Mouse (Mus musculus): ENCODE results near the gene Snx9. TPM values are rescaled to one million over a fixed set of nuclear protein-coding genes. Genes with fewer than 3 reads are reported as not detected.

The Snx9 gene
- polyA plus RNA-seq, 1 experiment from 2014 or later: 5.9 TPM

DNA sequence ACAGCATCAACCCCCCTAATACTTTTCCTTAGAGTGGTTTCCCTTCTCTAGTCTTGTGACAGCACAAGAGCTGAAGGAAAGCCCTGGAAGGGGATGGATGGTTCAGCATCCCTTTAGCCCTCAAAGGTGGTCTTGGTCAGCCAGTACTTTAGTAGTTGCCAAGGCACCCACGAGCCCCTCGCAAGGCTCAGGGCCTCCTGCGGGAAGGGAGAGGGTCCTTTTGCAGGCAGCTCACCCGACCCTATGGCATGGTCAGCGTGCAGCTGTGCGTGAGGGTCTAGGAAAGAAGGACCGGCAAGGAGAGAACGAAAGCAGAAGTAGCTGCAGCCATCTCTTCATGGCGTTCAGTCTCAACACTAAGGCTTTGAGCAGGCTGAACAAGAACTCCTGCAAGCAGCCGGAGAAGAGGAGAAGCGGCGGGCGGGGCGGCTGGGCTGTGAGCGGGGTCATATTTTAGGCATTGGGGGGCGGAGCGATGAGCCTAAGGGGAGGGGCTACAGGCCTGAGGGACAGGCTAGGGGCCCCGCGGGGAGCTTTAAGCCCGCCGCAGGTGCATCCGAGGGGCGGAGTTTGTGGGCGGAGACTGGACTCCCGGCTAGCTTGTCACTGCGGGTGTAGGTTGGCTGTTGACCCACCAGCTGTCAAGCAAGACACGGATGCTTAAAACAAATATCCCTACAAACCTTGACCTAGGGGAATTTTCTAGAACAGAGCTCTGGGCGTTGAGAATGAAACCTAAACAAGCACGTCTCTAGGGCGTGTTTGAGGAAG is 93.6 kb downstream of the Snx9 start:
- H3K9me3 ChIP-seq (replicated peaks; ENCODE audit: control insufficient read depth, low read length, poor library complexity, severe bottlenecking): no peaks in the 10 kb centered on the region
- H3K27me3 ChIP-seq (ENCODE audit: control insufficient read depth, insufficient read depth, low read depth, low read length): no peaks in the 10 kb centered on the region; the same call in 1 of the 2 replicates
- H3K9ac ChIP-seq (ENCODE audit: low read depth, low read length): peak overlapping the region; percentile 12; the same call in 1 of the 2 replicates
- H3K27ac ChIP-seq (ENCODE audit: low read length): no peak overlapping the region
- H3K4me2 ChIP-seq (ENCODE audit: low read length): peak overlapping the region; percentile 71
- 1% methylated on average over 30 of the region's 30 CpGs for WGBS
- H3K4me1 ChIP-seq (ENCODE audit: control insufficient read depth, insufficient read depth, low read length): peaks cover 2% of the 10 kb centered on the region; the same call in 1 of the 2 replicates
- no peaks in the 10 kb centered on the region for H3K36me3 ChIP-seq (ENCODE audit: control insufficient read depth, insufficient read depth, low read length)
- H3K4me3 ChIP-seq (ENCODE audit: low read depth, low read length): peak overlapping the region; percentile 39
- peak; percentile 80 for ATAC-seq

DNA sequence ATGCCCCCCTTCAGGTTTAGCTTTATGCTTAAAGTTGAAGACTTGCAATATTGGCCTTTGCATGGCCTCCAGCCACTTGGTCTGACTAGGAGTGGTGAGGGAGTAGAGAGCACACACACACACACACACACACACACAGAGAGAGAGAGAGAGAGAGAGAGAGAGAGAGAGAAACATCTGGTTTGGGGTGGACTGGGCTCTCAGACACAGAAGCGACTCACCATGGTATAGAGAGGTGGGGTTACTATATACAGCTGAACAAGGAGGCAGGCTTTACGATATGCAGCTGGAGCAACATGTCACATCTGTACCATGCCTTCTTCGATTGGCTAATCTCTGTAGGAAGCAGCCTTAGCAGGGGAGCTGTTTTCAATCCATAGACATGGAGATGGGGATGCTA is 94.6 kb downstream of the Snx9 start:
- no peaks in the 10 kb centered on the region for H3K36me3 ChIP-seq (ENCODE audit: control insufficient read depth, insufficient read depth, low read length)
- WGBS: 52% methylated on average over 3 of the region's 3 CpGs
- peaks cover 3% of the 10 kb centered on the region; the same call in 1 of the 2 replicates for H3K4me1 ChIP-seq (ENCODE audit: control insufficient read depth, insufficient read depth, low read length)
- no peak for ATAC-seq
- H3K27ac ChIP-seq (ENCODE audit: low read length): no peak overlapping the region
- no peaks in the 10 kb centered on the region for H3K9me3 ChIP-seq (replicated peaks; ENCODE audit: control insufficient read depth, low read length, poor library complexity, severe bottlenecking)
- H3K9ac ChIP-seq (ENCODE audit: low read depth, low read length): no peak overlapping the region
- 0 out of 2 replicates have a peak overlapping the region, but pooled peaks have one; percentile 71 for H3K4me2 ChIP-seq (ENCODE audit: low read length)
- peaks cover 5% of the 10 kb centered on the region; the same call in 1 of the 2 replicates for H3K27me3 ChIP-seq (ENCODE audit: control insufficient read depth, insufficient read depth, low read depth, low read length)
- no peak overlapping the region for H3K4me3 ChIP-seq (ENCODE audit: low read depth, low read length)

DNA sequence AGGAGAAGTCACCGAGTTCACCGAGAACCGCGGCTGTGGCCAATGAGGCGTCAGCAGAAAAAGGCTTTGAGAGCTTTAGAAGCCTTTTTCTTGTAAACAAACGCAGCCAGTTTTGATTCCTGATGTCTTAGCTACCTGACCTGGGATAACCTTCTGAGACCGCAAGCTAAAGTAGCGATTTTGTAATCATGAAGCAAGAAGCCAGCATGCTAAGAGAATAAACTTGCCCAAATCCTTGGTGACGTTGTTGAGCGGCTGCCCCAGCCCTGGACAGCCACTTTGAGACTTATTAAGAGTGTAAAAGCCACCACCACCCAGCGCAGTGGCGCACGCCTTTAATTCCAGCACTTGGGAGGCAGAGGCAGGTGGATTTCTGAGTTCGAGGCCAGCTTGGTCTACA is 95.1 kb downstream of the Snx9 start:
- Histone ChIP-seq H3K9ac (ENCODE audit: low read depth, low read length) (no peak overlapping the region), H3K36me3 (ENCODE audit: control insufficient read depth, insufficient read depth, low read length) (no peaks in the 10 kb centered on the region), H3K4me3 (ENCODE audit: low read depth, low read length) (no peak overlapping the region), H3K4me1 (ENCODE audit: control insufficient read depth, insufficient read depth, low read length) (peaks cover 7% of the 10 kb centered on the region), H3K27me3 (ENCODE audit: control insufficient read depth, insufficient read depth, low read depth, low read length) (peaks cover 5% of the 10 kb centered on the region; the same call in 1 of the 2 replicates), H3K9me3 (replicated peaks; ENCODE audit: control insufficient read depth, low read length, poor library complexity, severe bottlenecking) (no peaks in the 10 kb centered on the region), H3K27ac (ENCODE audit: low read length) (no peak overlapping the region), H3K4me2 (ENCODE audit: low read length) (no peak overlapping the region)
- WGBS: 44% methylated on average over 14 of the region's 14 CpGs
- no peak for ATAC-seq

DNA sequence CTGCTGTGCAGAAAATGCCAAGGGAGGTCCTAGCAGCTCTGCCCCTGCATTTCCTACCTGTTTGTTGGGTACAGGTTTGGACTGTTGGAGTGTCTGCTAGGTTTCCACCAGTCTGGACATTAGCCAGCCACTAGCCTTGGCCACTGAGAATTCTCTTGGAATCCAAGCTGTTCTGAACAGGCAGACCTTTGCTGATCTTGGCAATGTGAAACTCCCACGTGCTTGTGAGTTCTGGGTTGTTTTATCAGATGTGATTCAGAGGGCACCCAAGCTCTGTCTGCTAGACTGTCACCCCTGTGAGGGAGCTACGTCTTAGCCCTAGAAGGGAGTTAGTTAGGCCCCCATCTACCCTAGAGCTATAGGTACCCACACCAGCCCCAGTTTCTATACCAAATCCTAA is 96.3 kb downstream of the Snx9 start:
- no peak for ATAC-seq
- Histone ChIP-seq H3K4me2 (ENCODE audit: low read length) (no peak overlapping the region), H3K27ac (ENCODE audit: low read length) (no peak overlapping the region), H3K9me3 (replicated peaks; ENCODE audit: control insufficient read depth, low read length, poor library complexity, severe bottlenecking) (no peaks in the 10 kb centered on the region), H3K4me1 (ENCODE audit: control insufficient read depth, insufficient read depth, low read length) (peaks cover 12% of the 10 kb centered on the region), H3K4me3 (ENCODE audit: low read depth, low read length) (no peak overlapping the region), H3K36me3 (ENCODE audit: control insufficient read depth, insufficient read depth, low read length) (no peaks in the 10 kb centered on the region), H3K9ac (ENCODE audit: low read depth, low read length) (no peak overlapping the region), H3K27me3 (ENCODE audit: control insufficient read depth, insufficient read depth, low read depth, low read length) (peaks cover 14% of the 10 kb centered on the region)
- 77% methylated on average over 2 of the region's 2 CpGs for WGBS

DNA sequence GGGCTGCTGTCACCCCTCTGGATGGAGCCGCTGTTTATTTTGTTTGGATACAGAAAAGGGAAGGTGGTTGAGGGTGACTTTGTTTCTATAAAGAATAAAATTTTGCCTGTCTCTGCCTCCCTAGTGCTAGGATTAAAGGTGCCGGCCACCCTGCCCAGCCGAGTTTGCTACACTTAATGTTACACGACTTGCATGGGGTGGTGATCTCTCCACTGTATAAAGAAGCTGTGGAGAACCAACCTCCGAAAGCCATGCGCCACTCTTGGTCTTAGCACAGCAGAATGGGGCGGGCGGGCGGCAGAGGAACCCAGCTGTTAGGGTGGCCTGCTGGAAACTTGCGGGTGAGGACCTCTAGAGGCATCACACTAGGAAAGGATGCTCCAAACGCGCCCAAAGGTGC is 98.7 kb downstream of the Snx9 start:
- no peaks in the 10 kb centered on the region for H3K36me3 ChIP-seq (ENCODE audit: control insufficient read depth, insufficient read depth, low read length)
- H3K27ac ChIP-seq (ENCODE audit: low read length): no peak overlapping the region
- peaks cover 21% of the 10 kb centered on the region for H3K27me3 ChIP-seq (ENCODE audit: control insufficient read depth, insufficient read depth, low read depth, low read length)
- peaks cover 10% of the 10 kb centered on the region for H3K4me1 ChIP-seq (ENCODE audit: control insufficient read depth, insufficient read depth, low read length)
- ATAC-seq: no peak
- H3K9ac ChIP-seq (ENCODE audit: low read depth, low read length): no peak overlapping the region
- H3K4me2 ChIP-seq (ENCODE audit: low read length): no peak overlapping the region
- H3K9me3 ChIP-seq (replicated peaks; ENCODE audit: control insufficient read depth, low read length, poor library complexity, severe bottlenecking): no peaks in the 10 kb centered on the region
- no peak overlapping the region for H3K4me3 ChIP-seq (ENCODE audit: low read depth, low read length)
- whole genome bisulfite sequencing: 57% methylated on average over 12 of the region's 12 CpGs

DNA sequence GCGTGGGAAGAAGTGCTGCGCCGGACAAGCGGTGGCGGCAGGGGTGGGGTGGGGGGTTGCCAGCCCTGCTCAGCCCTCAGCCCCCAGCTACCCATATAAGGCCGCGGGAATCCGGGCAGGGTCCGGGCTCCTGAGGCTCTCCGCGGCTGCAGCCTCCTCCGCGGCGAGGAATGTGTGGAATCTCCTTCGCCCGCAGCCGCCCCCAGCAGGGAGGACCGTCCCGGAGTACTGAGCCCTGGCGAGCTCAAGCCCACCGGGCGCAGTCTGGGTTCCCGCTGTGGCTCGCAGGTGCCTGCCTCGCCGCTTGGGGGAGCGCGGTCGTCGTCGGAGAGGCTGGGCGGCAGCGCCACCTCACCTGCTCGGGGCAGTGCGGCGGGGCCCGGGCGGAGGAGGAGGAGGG is 99.7 kb downstream of the Snx9 start:
- under 1% methylated on average over 16 of the region's 38 CpGs for WGBS
- Histone ChIP-seq H3K4me1 (ENCODE audit: control insufficient read depth, insufficient read depth, low read length) (peaks cover 10% of the 10 kb centered on the region), H3K4me2 (ENCODE audit: low read length) (peak overlapping the region; percentile 89), H3K27ac (ENCODE audit: low read length) (no peak overlapping the region), H3K27me3 (ENCODE audit: control insufficient read depth, insufficient read depth, low read depth, low read length) (peaks cover 21% of the 10 kb centered on the region), H3K4me3 (ENCODE audit: low read depth, low read length) (peak overlapping the region; percentile 51), H3K9ac (ENCODE audit: low read depth, low read length) (peak overlapping the region; percentile 59), H3K9me3 (replicated peaks; ENCODE audit: control insufficient read depth, low read length, poor library complexity, severe bottlenecking) (no peaks in the 10 kb centered on the region), H3K36me3 (ENCODE audit: control insufficient read depth, insufficient read depth, low read length) (no peaks in the 10 kb centered on the region)
- ATAC-seq: peak; percentile 62

DNA sequence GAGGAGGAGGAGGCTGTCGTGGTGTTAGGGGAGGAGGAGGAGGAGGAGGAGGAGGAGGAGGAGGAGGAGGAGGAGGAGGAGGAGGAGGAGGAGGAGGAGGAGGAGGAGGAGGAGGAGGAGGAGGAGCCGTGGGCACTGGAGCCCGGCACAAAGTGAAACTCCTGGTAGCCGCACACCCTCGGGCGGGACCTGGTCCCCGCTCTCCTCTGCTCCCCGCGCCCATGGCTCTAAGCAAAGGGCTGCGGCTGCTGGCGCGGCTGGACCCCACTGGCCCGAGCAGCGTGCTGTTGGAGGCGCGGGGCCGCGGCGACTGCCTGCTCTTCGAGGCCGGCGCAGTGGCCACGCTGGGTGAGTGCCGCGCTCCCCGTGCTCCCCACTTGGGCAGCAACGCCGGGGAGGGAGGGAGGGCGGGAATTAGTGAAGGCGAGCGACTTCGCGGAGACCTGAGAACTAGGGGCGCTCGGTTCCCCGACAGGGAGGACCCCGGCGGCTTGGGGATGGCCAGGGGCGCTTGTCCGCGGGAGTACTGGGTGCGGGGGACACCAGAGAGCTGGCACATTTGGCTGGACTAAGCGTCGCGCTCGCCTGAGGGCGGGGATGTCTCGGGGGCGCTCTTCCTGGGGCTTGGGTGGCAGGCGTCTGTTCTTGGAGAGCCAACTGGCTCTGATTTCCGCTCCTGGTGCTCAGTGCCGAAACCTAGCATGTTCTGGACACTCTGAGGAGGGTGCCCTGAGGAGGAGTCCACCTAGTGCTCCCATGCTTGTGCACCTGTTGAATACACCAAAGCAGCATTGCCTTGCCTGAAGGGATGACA is 100.3 kb downstream of the Snx9 start, which contains the start of gene Synj2:
Gene Synj2, plus strand, starts transcription at position 51 of the 814 bp plus-strand sequence.
- Histone ChIP-seq H3K4me3 (ENCODE audit: low read depth, low read length) (peak within 1 kb of the TSS; percentile 51), H3K4me2 (ENCODE audit: low read length) (peak within 1 kb of the TSS; percentile 89), H3K9me3 (replicated peaks; ENCODE audit: control insufficient read depth, low read length, poor library complexity, severe bottlenecking) (no peaks in the 10 kb centered on the region), H3K9ac (ENCODE audit: low read depth, low read length) (peak within 1 kb of the TSS; percentile 62), H3K36me3 (ENCODE audit: control insufficient read depth, insufficient read depth, low read length) (no peaks in the 10 kb centered on the region), H3K27me3 (ENCODE audit: control insufficient read depth, insufficient read depth, low read depth, low read length) (peaks cover 21% of the 10 kb centered on the region), H3K4me1 (ENCODE audit: control insufficient read depth, insufficient read depth, low read length) (peaks cover 10% of the 10 kb centered on the region), H3K27ac (ENCODE audit: low read length) (no peak within 1 kb of the TSS)
- under 1% methylated on average over 40 of the region's 52 CpGs for WGBS
- peak; percentile 68; the same call in 1 of the 2 replicates for ATAC-seq

DNA sequence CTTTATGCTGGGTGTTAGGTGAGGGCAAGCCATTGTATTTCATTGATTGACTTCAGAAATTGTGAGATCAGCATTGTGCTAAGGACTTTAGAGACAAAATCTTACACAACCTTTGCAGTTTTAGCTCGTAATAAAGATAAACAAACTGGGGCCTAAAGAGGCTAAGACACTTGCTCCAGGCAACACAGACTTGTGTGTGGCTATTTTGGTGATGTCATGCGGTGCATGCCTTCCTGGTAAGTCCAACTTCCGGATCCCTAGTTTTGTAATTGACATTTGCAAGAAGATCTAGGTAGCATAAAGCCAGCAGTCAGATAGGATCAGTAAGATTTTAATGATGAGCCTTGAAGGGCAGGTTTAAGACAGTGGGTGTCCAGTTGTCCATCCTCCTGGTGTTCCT is 101.0 kb downstream of the Snx9 start:
- Histone ChIP-seq H3K27me3 (ENCODE audit: control insufficient read depth, insufficient read depth, low read depth, low read length) (peaks cover 21% of the 10 kb centered on the region), H3K4me1 (ENCODE audit: control insufficient read depth, insufficient read depth, low read length) (peaks cover 10% of the 10 kb centered on the region), H3K9me3 (replicated peaks; ENCODE audit: control insufficient read depth, low read length, poor library complexity, severe bottlenecking) (no peaks in the 10 kb centered on the region), H3K4me3 (ENCODE audit: low read depth, low read length) (no peak overlapping the region), H3K27ac (ENCODE audit: low read length) (no peak overlapping the region), H3K4me2 (ENCODE audit: low read length) (no peak overlapping the region; the same call in 1 of the 2 replicates), H3K9ac (ENCODE audit: low read depth, low read length) (no peak overlapping the region), H3K36me3 (ENCODE audit: control insufficient read depth, insufficient read depth, low read length) (no peaks in the 10 kb centered on the region)
- no peak for ATAC-seq
- WGBS: 82% methylated on average over 3 of the region's 3 CpGs

DNA sequence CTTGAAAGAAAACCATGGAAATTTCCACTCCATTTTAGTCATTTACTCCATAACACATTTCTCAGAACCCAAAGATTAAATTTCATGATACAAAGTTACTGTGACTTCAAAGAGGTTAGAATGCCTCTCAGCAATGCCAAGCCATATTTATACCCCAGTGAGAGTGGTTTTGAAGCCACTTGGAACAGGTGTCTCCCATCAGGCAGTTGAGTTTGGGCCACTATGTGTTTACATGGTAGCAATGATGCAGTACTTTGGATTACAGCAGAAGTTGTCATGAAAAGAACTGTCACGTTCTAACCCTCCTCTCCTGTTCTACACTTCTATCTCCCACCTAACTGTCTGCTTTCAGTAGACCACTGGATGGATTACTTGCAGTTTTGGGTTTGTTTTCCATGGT is 101.9 kb downstream of the Snx9 start:
- no peak for ATAC-seq
- Histone ChIP-seq H3K4me1 (ENCODE audit: control insufficient read depth, insufficient read depth, low read length) (peaks cover 10% of the 10 kb centered on the region), H3K4me3 (ENCODE audit: low read depth, low read length) (no peak overlapping the region), H3K27me3 (ENCODE audit: control insufficient read depth, insufficient read depth, low read depth, low read length) (peaks cover 21% of the 10 kb centered on the region), H3K9ac (ENCODE audit: low read depth, low read length) (no peak overlapping the region), H3K36me3 (ENCODE audit: control insufficient read depth, insufficient read depth, low read length) (no peaks in the 10 kb centered on the region), H3K9me3 (replicated peaks; ENCODE audit: control insufficient read depth, low read length, poor library complexity, severe bottlenecking) (no peaks in the 10 kb centered on the region), H3K4me2 (ENCODE audit: low read length) (no peak overlapping the region), H3K27ac (ENCODE audit: low read length) (no peak overlapping the region)
- WGBS: 61% methylated on average over 1 of the region's 1 CpGs
